Mouse (Mus musculus): ENCODE results near the gene Acsl5. TPM values are rescaled to one million over a fixed set of nuclear protein-coding genes. Genes with fewer than 3 reads are reported as not detected.

The Acsl5 gene
- total and polyA plus RNA-seq, 3 experiments = 21.8 to 111 (median 30.1) TPM

DNA sequence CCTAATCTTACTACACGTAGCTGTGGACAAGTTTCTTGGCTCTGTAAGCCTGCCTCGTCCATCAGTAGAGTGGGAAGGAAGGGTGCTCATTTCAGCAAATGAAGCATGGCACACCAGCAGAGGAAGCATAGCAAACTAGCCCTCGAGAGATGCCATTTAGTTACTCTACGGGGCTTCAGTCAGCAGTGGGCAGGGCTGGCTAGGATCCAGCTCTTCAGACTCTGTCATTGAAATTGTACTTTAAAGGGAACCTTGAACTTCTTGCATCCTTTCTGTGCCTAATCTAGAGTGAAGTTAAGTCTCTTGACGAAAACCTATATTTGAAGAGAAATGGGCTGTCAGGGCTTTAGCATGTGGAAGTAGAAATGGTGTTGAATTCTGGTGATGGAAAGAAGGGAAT, 67.8 kb downstream of the Acsl5 start:
- TF ChIP-seq TAL1 (conservative IDR thresholded peaks at IDR 0.05; ENCODE audit: low read depth, low read length) = no peak
- no peak for TF ChIP-seq POLR2AphosphoS5 (IDR thresholded peaks at IDR 0.05; ENCODE audit: insufficient replicate concordance, low read depth, low read length)
- no peak for TF ChIP-seq GATA1 (IDR thresholded peaks at IDR 0.05; ENCODE audit: borderline replicate concordance, low read length)
- TF ChIP-seq CTCF (IDR thresholded peaks at IDR 0.05; ENCODE audit: low read depth, low read length) = no peak
- TF ChIP-seq GATA2 (IDR thresholded peaks at IDR 0.05; ENCODE audit: borderline replicate concordance, low read depth, low read length) = no peak

DNA sequence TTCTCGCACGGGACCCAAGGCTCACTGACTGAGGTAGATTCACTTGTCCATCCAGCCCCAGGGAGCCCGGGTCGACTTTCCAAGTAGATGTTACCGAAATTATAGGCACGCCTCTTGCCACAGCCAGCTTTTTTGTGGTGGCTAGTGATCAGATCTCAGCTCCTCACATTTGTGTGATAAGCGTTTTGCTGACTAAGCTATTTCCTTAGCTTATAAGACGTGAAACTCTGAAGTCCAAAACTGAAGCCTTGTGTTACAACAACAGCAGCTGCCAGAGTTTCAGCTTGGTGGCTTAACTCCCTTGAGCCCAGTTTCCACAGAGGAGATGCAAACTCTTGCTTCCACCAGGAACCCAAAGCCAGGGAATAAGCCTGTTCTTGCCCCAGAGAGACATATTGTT, 70.9 kb downstream of the Acsl5 start:
- DNase-seq (ENCODE audit: low spot score) (no peak), ATAC-seq (ENCODE audit: extremely low read depth, insufficient number of reproducible peaks, low FRiP score, poor library complexity, severe bottlenecking) (no peak)
- no peak overlapping the region for H3K4me3 ChIP-seq (ENCODE audit: low read depth, low read length)
- H3K27me3 ChIP-seq (ENCODE audit: insufficient read depth, low read length) = no peaks in the 10 kb centered on the region
- TF ChIP-seq CTCF (IDR thresholded peaks at IDR 0.05; ENCODE audit: low read depth, low read length) = no peak
- no peak for TF ChIP-seq GATA2 (IDR thresholded peaks at IDR 0.05; ENCODE audit: borderline replicate concordance, low read depth, low read length)
- TF ChIP-seq POLR2AphosphoS5 (IDR thresholded peaks at IDR 0.05; ENCODE audit: insufficient replicate concordance, low read depth, low read length) = no peak
- TF ChIP-seq TAL1 (conservative IDR thresholded peaks at IDR 0.05; ENCODE audit: low read depth, low read length) = no peak
- TF ChIP-seq GATA1 (IDR thresholded peaks at IDR 0.05; ENCODE audit: borderline replicate concordance, low read length) = no peak
- peaks cover 8% of the 10 kb centered on the region for H3K4me1 ChIP-seq (ENCODE audit: insufficient read depth, low read depth, low read length)
- no peaks in the 10 kb centered on the region for H3K9me3 ChIP-seq (replicated peaks)
- peaks cover 65% of the 10 kb centered on the region for H3K36me3 ChIP-seq (replicated peaks)

More for the DNA sequence above, 67.8 kb downstream of the Acsl5 start:
- DNase-seq (ENCODE audit: low spot score) = no peak
- H3K4me1 ChIP-seq (ENCODE audit: insufficient read depth, low read depth, low read length) = peaks cover 19% of the 10 kb centered on the region
- H3K4me3 ChIP-seq (ENCODE audit: low read depth, low read length) = no peak overlapping the region
- no peak for ATAC-seq (ENCODE audit: extremely low read depth, insufficient number of reproducible peaks, low FRiP score, poor library complexity, severe bottlenecking)
- H3K36me3 ChIP-seq (replicated peaks) = peaks cover 43% of the 10 kb centered on the region
- H3K27me3 ChIP-seq (ENCODE audit: insufficient read depth, low read length) = no peaks in the 10 kb centered on the region
- no peaks in the 10 kb centered on the region for H3K9me3 ChIP-seq (replicated peaks)

GRCm38 (mm10) chr19:55327510-55327909, 75.8 kb downstream of the Acsl5 start:
- DNase-seq (ENCODE audit: low spot score) (no peak), ATAC-seq (ENCODE audit: extremely low read depth, insufficient number of reproducible peaks, low FRiP score, poor library complexity, severe bottlenecking) (no peak)
- H3K4me3 ChIP-seq (ENCODE audit: low read depth, low read length) = no peak overlapping the region
- H3K9me3 ChIP-seq (replicated peaks) = no peaks in the 10 kb centered on the region
- peaks cover 3% of the 10 kb centered on the region for H3K4me1 ChIP-seq (ENCODE audit: insufficient read depth, low read depth, low read length)
- H3K36me3 ChIP-seq (replicated peaks) = peaks cover 91% of the 10 kb centered on the region
- no peaks in the 10 kb centered on the region for H3K27me3 ChIP-seq (ENCODE audit: insufficient read depth, low read length)
- no peak for TF ChIP-seq CTCF (IDR thresholded peaks at IDR 0.05; ENCODE audit: low read depth, low read length)
- TF ChIP-seq POLR2AphosphoS5 (IDR thresholded peaks at IDR 0.05; ENCODE audit: insufficient replicate concordance, low read depth, low read length) = no peak

DNA sequence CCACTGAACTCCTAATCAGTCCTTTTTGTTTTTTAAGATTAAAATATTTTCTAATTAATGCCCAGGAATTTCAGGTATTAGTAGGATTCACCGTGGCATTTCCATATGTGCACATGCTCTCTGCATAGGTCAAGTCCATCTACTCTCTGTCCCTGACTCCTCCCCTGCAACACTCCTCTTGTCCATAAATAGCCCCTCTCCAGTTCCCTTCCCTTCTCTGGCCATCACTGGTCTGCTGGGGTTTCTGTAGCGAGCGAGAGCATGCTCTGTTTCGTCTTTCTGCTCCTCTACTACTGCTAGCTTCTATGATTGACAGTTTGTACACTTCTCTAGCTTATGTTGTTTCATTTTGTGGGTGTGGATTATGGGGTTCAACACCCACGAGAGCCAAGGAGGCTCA, 80.0 kb downstream of the Acsl5 start:
- H3K9me3 ChIP-seq (replicated peaks) = no peaks in the 10 kb centered on the region
- H3K36me3 ChIP-seq (replicated peaks) = peaks cover 83% of the 10 kb centered on the region
- H3K4me3 ChIP-seq (ENCODE audit: low read depth, low read length) = no peak overlapping the region
- DNase-seq (ENCODE audit: low spot score) (no peak), ATAC-seq (ENCODE audit: extremely low read depth, insufficient number of reproducible peaks, low FRiP score, poor library complexity, severe bottlenecking) (no peak)
- no peaks in the 10 kb centered on the region for H3K27me3 ChIP-seq (ENCODE audit: insufficient read depth, low read length)
- peaks cover 10% of the 10 kb centered on the region for H3K4me1 ChIP-seq (ENCODE audit: insufficient read depth, low read depth, low read length)
- no peak for TF ChIP-seq POLR2AphosphoS5 (IDR thresholded peaks at IDR 0.05; ENCODE audit: insufficient replicate concordance, low read depth, low read length)
- TF ChIP-seq CTCF (IDR thresholded peaks at IDR 0.05; ENCODE audit: low read depth, low read length) = no peak
- TF ChIP-seq GATA1 (IDR thresholded peaks at IDR 0.05; ENCODE audit: borderline replicate concordance, low read length) = no peak
- TF ChIP-seq TAL1 (conservative IDR thresholded peaks at IDR 0.05; ENCODE audit: low read depth, low read length) = no peak
- no peak for TF ChIP-seq GATA2 (IDR thresholded peaks at IDR 0.05; ENCODE audit: borderline replicate concordance, low read depth, low read length)

DNA sequence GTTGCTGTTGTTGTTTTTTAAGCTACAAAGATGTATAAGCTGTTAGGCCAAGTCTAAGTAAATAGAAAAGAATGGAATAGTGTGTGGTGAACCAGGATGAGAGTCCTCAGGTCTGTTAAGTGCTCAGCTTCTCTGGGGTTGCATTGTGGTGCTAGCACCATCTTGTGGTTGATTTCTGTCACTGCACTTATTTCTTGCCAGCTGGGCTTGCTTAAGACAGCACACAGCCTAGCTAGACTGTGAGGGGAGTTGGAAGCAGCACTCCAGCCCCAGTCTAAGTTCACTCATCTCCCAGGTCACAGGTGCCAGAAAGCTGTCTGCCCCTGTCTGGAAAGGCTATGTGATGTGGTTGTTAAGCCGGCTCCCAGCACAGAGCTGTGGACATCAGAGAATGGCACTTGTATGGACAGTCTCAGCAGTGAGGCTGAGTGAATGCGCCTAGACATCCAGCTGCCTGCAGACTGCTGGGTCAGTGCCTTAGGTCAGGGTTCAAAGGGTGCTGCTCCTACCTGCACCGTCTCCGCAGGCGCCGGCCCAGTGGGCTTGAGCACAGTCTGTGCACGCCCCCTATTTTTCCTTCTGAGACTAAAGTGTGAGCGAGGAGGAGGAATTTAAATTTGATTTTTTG, 81.0 kb downstream of the Acsl5 start:
- H3K4me1 ChIP-seq (ENCODE audit: insufficient read depth, low read depth, low read length) = peaks cover 6% of the 10 kb centered on the region; the same call in 1 of the 2 replicates
- H3K36me3 ChIP-seq (replicated peaks) = peaks cover 86% of the 10 kb centered on the region
- peak overlapping the region; percentile 0; the same call in 1 of the 2 replicates for H3K4me3 ChIP-seq (ENCODE audit: low read depth, low read length)
- peak; percentile 52 for DNase-seq (ENCODE audit: low spot score)
- no peaks in the 10 kb centered on the region for H3K27me3 ChIP-seq (ENCODE audit: insufficient read depth, low read length)
- TF ChIP-seq CTCF (IDR thresholded peaks at IDR 0.05; ENCODE audit: low read depth, low read length) = peak; percentile 89
- TF ChIP-seq GATA1 (IDR thresholded peaks at IDR 0.05; ENCODE audit: borderline replicate concordance, low read length) = no peak
- TF ChIP-seq POLR2AphosphoS5 (IDR thresholded peaks at IDR 0.05; ENCODE audit: insufficient replicate concordance, low read depth, low read length) = no peak
- no peak for TF ChIP-seq TAL1 (conservative IDR thresholded peaks at IDR 0.05; ENCODE audit: low read depth, low read length)
- TF ChIP-seq GATA2 (IDR thresholded peaks at IDR 0.05; ENCODE audit: borderline replicate concordance, low read depth, low read length) = no peak
- H3K9me3 ChIP-seq (replicated peaks) = no peaks in the 10 kb centered on the region
- ATAC-seq (ENCODE audit: extremely low read depth, insufficient number of reproducible peaks, low FRiP score, poor library complexity, severe bottlenecking) = peak; percentile 70

GRCm38 (mm10) chr19:55335881-55336280, 84.1 kb downstream of the Acsl5 start:
- Histone ChIP-seq H3K4me3 (ENCODE audit: low read depth, low read length) (no peak overlapping the region), H3K27me3 (ENCODE audit: insufficient read depth, low read length) (no peaks in the 10 kb centered on the region), H3K9me3 (replicated peaks) (no peaks in the 10 kb centered on the region), H3K36me3 (replicated peaks) (peaks cover 73% of the 10 kb centered on the region), H3K4me1 (ENCODE audit: insufficient read depth, low read depth, low read length) (peaks cover 19% of the 10 kb centered on the region)
- DNase-seq (ENCODE audit: low spot score) (no peak), ATAC-seq (ENCODE audit: extremely low read depth, insufficient number of reproducible peaks, low FRiP score, poor library complexity, severe bottlenecking) (no peak)
- no peak for TF ChIP-seq POLR2AphosphoS5 (IDR thresholded peaks at IDR 0.05; ENCODE audit: insufficient replicate concordance, low read depth, low read length)
- TF ChIP-seq GATA1 (IDR thresholded peaks at IDR 0.05; ENCODE audit: borderline replicate concordance, low read length) = no peak
- TF ChIP-seq GATA2 (IDR thresholded peaks at IDR 0.05; ENCODE audit: borderline replicate concordance, low read depth, low read length) = no peak
- no peak for TF ChIP-seq TAL1 (conservative IDR thresholded peaks at IDR 0.05; ENCODE audit: low read depth, low read length)
- TF ChIP-seq CTCF (IDR thresholded peaks at IDR 0.05; ENCODE audit: low read depth, low read length) = no peak
